Mouse (Mus musculus) erythroid progenitor cell, adult 5-6 weeks (primary cell): Measurements from ENCODE around the gene Enc1. TPM values are rescaled to one million over a fixed set of nuclear protein-coding genes. Genes with fewer than 3 reads are reported as not detected.

ENCODE experiments used
- ATAC-seq: replicated peaks from 2 replicates; pipeline ENCODE4 v1.8.0; 2016; ENCODE audit warnings: moderate number of reproducible peaks, mild to moderate bottlenecking, moderate TSS enrichment, inconsistent platforms; ENCODE audit not compliant: poor library complexity, low FRiP score, severe bottlenecking
- total RNA-seq, 2 experiments: library from RNA; stranded (forward) in 1 of 2; stranded (reverse) in 1 of 2; fragments of 150-400 nt in 1 of 2; fragments of 186-747, 209-891 nt in 1 of 2; gene quantifications; 2 replicates each; pipeline versions ENCODE4 v1.2.3 to v1.2.4; 2015 to 2017; ENCODE audit warnings: low replicate concordance in 2 of 2

The Enc1 gene
- total RNA-seq, 2 experiments from 2014 or later: 1.1 to 1.7 TPM

- no peak for ATAC-seq
Measured at GRCm38 (mm10) chr13:97282051-97282910, 41.4 kb downstream of the Enc1 start.

GRCm38 (mm10) chr13:97282911-97283281 lies 42.0 kb downstream of the Enc1 start:
- no peak for ATAC-seq

- no peak for ATAC-seq
Measured at GRCm38 (mm10) chr13:97287046-97287445, 46.1 kb downstream of the Enc1 start.

GRCm38 (mm10) chr13:97290747-97291146 lies 49.8 kb downstream of the Enc1 start:
- 0 out of 2 replicates have a peak, but pooled peaks have one; percentile 10 for ATAC-seq

GRCm38 (mm10) chr13:97291354-97291753 lies 50.4 kb downstream of the Enc1 start:
- no peak for ATAC-seq

GRCm38 (mm10) chr13:97292026-97292425 lies 51.1 kb downstream of the Enc1 start:
- ATAC-seq: no peak

- ATAC-seq: no peak
Measured at GRCm38 (mm10) chr13:97292451-97293245, 51.7 kb downstream of the Enc1 start.

- ATAC-seq: no peak
Measured at GRCm38 (mm10) chr13:97295101-97295852, 54.4 kb downstream of the Enc1 start.

GRCm38 (mm10) chr13:97295853-97296219 lies 54.9 kb downstream of the Enc1 start:
- no peak for ATAC-seq

GRCm38 (mm10) chr13:97296281-97296680 lies 55.4 kb downstream of the Enc1 start:
- no peak for ATAC-seq

GRCm38 (mm10) chr13:97296757-97297156 lies 55.9 kb downstream of the Enc1 start:
- ATAC-seq: no peak

- no peak for ATAC-seq
Measured at GRCm38 (mm10) chr13:97297418-97298050, 56.6 kb downstream of the Enc1 start.

GRCm38 (mm10) chr13:97298896-97299295 lies 58.0 kb downstream of the Enc1 start:
- no peak for ATAC-seq

- ATAC-seq: no peak
Measured at GRCm38 (mm10) chr13:97299877-97300873, 59.3 kb downstream of the Enc1 start.

Other genes with a start within 250 kb of the Enc1 start
- not detected in 2 replicates for gene 1700029F12Rik, start 206.7 kb upstream of the Enc1 start, total RNA-seq (2015; ENCODE audit: low replicate concordance)
- gene 1700029F12Rik, start 206.7 kb upstream of the Enc1 start, total RNA-seq (2017; ENCODE audit: low replicate concordance): not detected in 2 replicates
- 1.1 TPM in 1 of 2 replicates, not detected in the other for gene Fam169a, start 173.8 kb upstream of the Enc1 start, total RNA-seq (2015; ENCODE audit: low replicate concordance)
- 1.4 and 1.9 TPM in 2 replicates for gene Fam169a, start 173.8 kb upstream of the Enc1 start, total RNA-seq (2017; ENCODE audit: low replicate concordance)
- 5.0 and 11.3 TPM in 2 replicates for gene Gm6169, start 141.9 kb upstream of the Enc1 start, total RNA-seq (2015; ENCODE audit: low replicate concordance)
- 2.5 TPM in 1 of 2 replicates, not detected in the other for gene Gm6169, start 141.9 kb upstream of the Enc1 start, total RNA-seq (2017; ENCODE audit: low replicate concordance)
- 6.3 and 11.2 TPM in 2 replicates for gene Gfm2, start 103.2 kb upstream of the Enc1 start, total RNA-seq (2015; ENCODE audit: low replicate concordance)
- 8.2 and 23.6 TPM in 2 replicates for gene Gfm2, start 103.2 kb upstream of the Enc1 start, total RNA-seq (2017; ENCODE audit: low replicate concordance)
- gene Nsa2, start 103.2 kb upstream of the Enc1 start, total RNA-seq (2015; ENCODE audit: low replicate concordance): 52.0 and 132 TPM in 2 replicates
- gene Nsa2, start 103.2 kb upstream of the Enc1 start, total RNA-seq (2017; ENCODE audit: low replicate concordance): 70.3 and 93.3 TPM in 2 replicates
- gene Hexb, start 42.7 kb upstream of the Enc1 start, total RNA-seq (2015; ENCODE audit: low replicate concordance): 28.5 and 35.2 TPM in 2 replicates
- gene Hexb, start 42.7 kb upstream of the Enc1 start, total RNA-seq (2017; ENCODE audit: low replicate concordance): 12.9 and 19.3 TPM in 2 replicates